Mouse (Mus musculus) cortical plate, adult 2 months (tissue): ENCODE data around the gene Ddx43.

ENCODE experiments used
- CTCF ChIP-seq: fragments of 200-500 bp; IDR thresholded peaks from 2 replicates; pipeline ENCODE4 v1.5.1; 2011; ENCODE audit warnings: mild to moderate bottlenecking, control low read depth, low read length; ENCODE audit not compliant: insufficient read depth; ENCODE audit errors: extremely low read depth
- POLR2A ChIP-seq: fragments of 200-500 bp; IDR thresholded peaks from 2 replicates; pipeline ENCODE4 v1.6.1; 2011; ENCODE audit warnings: mild to moderate bottlenecking, low read length, control low read depth; ENCODE audit not compliant: insufficient read depth; ENCODE audit errors: extremely low read depth

DNA sequence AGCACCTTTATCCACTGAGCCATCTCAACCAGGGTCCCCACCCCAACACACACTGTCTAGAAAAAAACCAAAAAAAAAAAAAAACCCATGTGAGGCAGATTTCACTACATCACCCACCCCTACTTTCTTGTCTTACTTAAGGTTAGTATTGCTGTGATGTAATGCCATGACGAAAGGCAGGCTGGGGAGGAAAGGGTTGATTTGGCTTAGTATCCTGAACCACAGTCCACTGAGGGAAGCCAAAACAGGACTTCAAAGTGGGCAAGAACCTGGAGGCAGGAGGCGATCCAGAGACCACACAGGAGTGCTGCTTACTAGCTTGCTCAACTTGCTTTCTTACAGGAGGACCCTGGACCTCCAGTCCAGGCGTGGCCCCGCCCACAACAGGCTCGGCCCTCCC is 54.8 kb downstream of the Ddx43 start:
- no peak for TF ChIP-seq CTCF
- TF ChIP-seq POLR2A: no peak
